ENCODE assay signal across 8 mouse cellular contexts in genomic region chr5:113226632-113227102, GRCm38 (mm10). TPM values are rescaled to one million over a fixed set of nuclear protein-coding genes. Genes with fewer than 3 reads are reported as not detected.
DNase-seq lines count a peak whose midpoint lies in the region; ATAC-seq and TF ChIP-seq lines count a peak whose summit lies in the region.

Gene Tmem211 (plus strand): TSS chr5:113226909.

- TF ChIP-seq POLR2A in liver, adult 2 months (IDR thresholded peaks at IDR 0.05; ENCODE audit: extremely low read depth, insufficient read depth, low read length) = no peak

- H3K9me3 ChIP-seq in forebrain, embryonic 10.5 days = no peaks in the 10 kb centered on the region
- no peaks in the 10 kb centered on the region for H3K9me3 ChIP-seq in heart, embryonic 14.5 days (ENCODE audit: control insufficient read depth, low read length)
- no peaks in the 10 kb centered on the region for H3K9me3 ChIP-seq in kidney, postnatal 0 days (replicated peaks; ENCODE audit: low read length)
- H3K9me3 ChIP-seq in midbrain, postnatal 0 days (ENCODE audit: low read length) = no peaks in the 10 kb centered on the region

- no peaks in the 10 kb centered on the region for H3K27me3 ChIP-seq in forebrain, embryonic 10.5 days (ENCODE audit: poor library complexity, severe bottlenecking)
- H3K27me3 ChIP-seq in heart, embryonic 14.5 days (ENCODE audit: control insufficient read depth, insufficient read depth, low read length) = peaks cover 6% of the 10 kb centered on the region; the same call in 1 of the 2 replicates
- H3K27me3 ChIP-seq in kidney, postnatal 0 days (ENCODE audit: insufficient read depth, low read length) = no peaks in the 10 kb centered on the region
- no peaks in the 10 kb centered on the region for H3K27me3 ChIP-seq in liver, adult 2 months (ENCODE audit: control insufficient read depth, insufficient read depth, low read length)
- no peaks in the 10 kb centered on the region for H3K27me3 ChIP-seq in midbrain, postnatal 0 days (ENCODE audit: insufficient read depth, low read length)

- peak within 1 kb of the TSS; percentile 51 for H3K4me2 ChIP-seq in heart, embryonic 14.5 days (ENCODE audit: low read length)
- H3K4me2 ChIP-seq in kidney, postnatal 0 days (ENCODE audit: low read length) = peak within 1 kb of the TSS; percentile 44
- H3K4me2 ChIP-seq in midbrain, postnatal 0 days (ENCODE audit: low read depth, low read length, poor library complexity, severe bottlenecking) = peak within 1 kb of the TSS; percentile 40

- H3K36me3 ChIP-seq in forebrain, embryonic 10.5 days (replicated peaks) = no peaks in the 10 kb centered on the region
- H3K36me3 ChIP-seq in heart, embryonic 14.5 days (ENCODE audit: control insufficient read depth, insufficient read depth, low read length) = no peaks in the 10 kb centered on the region
- H3K36me3 ChIP-seq in kidney, postnatal 0 days (ENCODE audit: insufficient read depth, low read length) = no peaks in the 10 kb centered on the region
- H3K36me3 ChIP-seq in liver, adult 2 months (ENCODE audit: control insufficient read depth, insufficient read depth, low read length) = no peaks in the 10 kb centered on the region
- no peaks in the 10 kb centered on the region for H3K36me3 ChIP-seq in midbrain, postnatal 0 days (ENCODE audit: insufficient read depth, low read length)

- DNase-seq in B cell, adult 2 months = peak; percentile 36 to 41
- peak; percentile 89 for DNase-seq in forebrain, embryonic 10.5 days (ENCODE audit: extremely low spot score, low spot score)
- DNase-seq in kidney, postnatal 0 days (ENCODE audit: low spot score) = peak; percentile 96
- DNase-seq in liver, adult 2 months (ENCODE audit: extremely low read depth, low read depth, low spot score) = peak; percentile 67
- peak; percentile 94 for DNase-seq in midbrain, postnatal 0 days (ENCODE audit: low spot score)
- peak; percentile 40 to 74 for DNase-seq in spleen, postnatal 4 days (ENCODE audit: low spot score in 2 of 2)

- H3K79me2 ChIP-seq in liver, adult 2 months (ENCODE audit: control insufficient read depth, insufficient read depth, low read length) = no peaks in the 10 kb centered on the region

- peak; percentile 68 for ATAC-seq in heart, embryonic 14.5 days (ENCODE audit: insufficient number of reproducible peaks, insufficient read depth, low FRiP score, low read depth)
- ATAC-seq in kidney, postnatal 0 days (replicated peaks; ENCODE audit: low FRiP score, low read depth) = peak; percentile 80
- peak; percentile 62 for ATAC-seq in midbrain, postnatal 0 days (ENCODE audit: low FRiP score)

- TF ChIP-seq CTCF in kidney, postnatal 0 days (IDR thresholded peaks at IDR 0.05; ENCODE audit: low read depth) = peak; percentile 99
- peak; percentile 98 for TF ChIP-seq CTCF in liver, adult 2 months (IDR thresholded peaks at IDR 0.05; ENCODE audit: low read depth, low read length)
- TF ChIP-seq CTCF in midbrain, postnatal 0 days (IDR thresholded peaks at IDR 0.05) = peak; percentile 93

- 1% methylated on average over 13 of the region's 13 CpGs for WGBS in forebrain, embryonic 10.5 days
- 4% methylated on average over 11 of the region's 13 CpGs for WGBS in heart, embryonic 14.5 days
- WGBS in kidney, postnatal 0 days = 1% methylated on average over 13 of the region's 13 CpGs
- under 1% methylated on average over 13 of the region's 13 CpGs for WGBS in liver, adult 2 months
- 1% methylated on average over 13 of the region's 13 CpGs for WGBS in midbrain, postnatal 0 days

- peak within 1 kb of the TSS; percentile 36 for H3K4me3 ChIP-seq in brown adipose tissue, adult 24 weeks (ENCODE audit: insufficient read depth, low read depth, low read length)
- H3K4me3 ChIP-seq in forebrain, embryonic 10.5 days = peak within 1 kb of the TSS; percentile 44
- peak within 1 kb of the TSS; percentile 6 to 27 for H3K4me3 ChIP-seq in heart, embryonic 14.5 days (ENCODE audit: control insufficient read depth in 1 of 2, insufficient read depth in 1 of 2, low read depth in 1 of 2, low read length in 2 of 2)
- no peak within 1 kb of the TSS for H3K4me3 ChIP-seq in kidney, postnatal 0 days (replicated peaks; ENCODE audit: low read depth, low read length)
- no peak within 1 kb of the TSS for H3K4me3 ChIP-seq in liver, adult 2 months (ENCODE audit: insufficient read depth, low read depth, low read length)
- peak within 1 kb of the TSS; percentile 10; the same call in 1 of the 2 replicates for H3K4me3 ChIP-seq in midbrain, postnatal 0 days (ENCODE audit: low read depth, low read length)

- H3K9ac ChIP-seq in heart, embryonic 14.5 days (ENCODE audit: low read length) = peak within 1 kb of the TSS; percentile 31; the same call in 1 of the 2 replicates
- H3K9ac ChIP-seq in kidney, postnatal 0 days (ENCODE audit: low read depth, low read length) = peak within 1 kb of the TSS; percentile 19; the same call in 1 of the 2 replicates
- no peak within 1 kb of the TSS for H3K9ac ChIP-seq in liver, adult 2 months (ENCODE audit: low read depth, low read length)
- H3K9ac ChIP-seq in midbrain, postnatal 0 days (replicated peaks; ENCODE audit: low read length, poor library complexity, severe bottlenecking) = peak within 1 kb of the TSS; percentile 15

- peak within 1 kb of the TSS; percentile 33; the same call in 1 of the 2 replicates for H3K27ac ChIP-seq in brown adipose tissue, adult 24 weeks (replicated peaks; ENCODE audit: low read depth, low read length)
- peak within 1 kb of the TSS; percentile 83 for H3K27ac ChIP-seq in forebrain, embryonic 10.5 days
- peak within 1 kb of the TSS; percentile 52 to 66; a peak in 3 of 4 replicates for H3K27ac ChIP-seq in heart, embryonic 14.5 days (replicated peaks in 1 of 2; ENCODE audit: control insufficient read depth in 1 of 2, insufficient read depth in 1 of 2, low read depth in 2 of 2, low read length in 2 of 2)
- H3K27ac ChIP-seq in kidney, postnatal 0 days = peak within 1 kb of the TSS; percentile 77
- no peak within 1 kb of the TSS for H3K27ac ChIP-seq in liver, adult 2 months (replicated peaks; ENCODE audit: insufficient read depth, low read depth, low read length)
- H3K27ac ChIP-seq in midbrain, postnatal 0 days (ENCODE audit: low read depth, low read length) = peak within 1 kb of the TSS; percentile 27

- peaks cover 14% of the 10 kb centered on the region for H3K4me1 ChIP-seq in brown adipose tissue, adult 24 weeks (ENCODE audit: control insufficient read depth, insufficient read depth, insufficient read length, low read length)
- peaks cover 33% of the 10 kb centered on the region for H3K4me1 ChIP-seq in forebrain, embryonic 10.5 days
- H3K4me1 ChIP-seq in heart, embryonic 14.5 days (ENCODE audit: control insufficient read depth in 2 of 2, insufficient read depth in 2 of 2, low read length in 2 of 2) = peaks cover 0 to 10% of the 10 kb centered on the region in 2 experiments; a peak in 1 of 4 replicates
- H3K4me1 ChIP-seq in kidney, postnatal 0 days (replicated peaks; ENCODE audit: insufficient read depth, low read length) = 0 out of 2 replicates have a peak, but pooled peaks cover 8% of the 10 kb centered on the region
- no peaks in the 10 kb centered on the region for H3K4me1 ChIP-seq in liver, adult 2 months (ENCODE audit: control insufficient read depth, insufficient read depth, low read length)
- H3K4me1 ChIP-seq in midbrain, postnatal 0 days (ENCODE audit: insufficient read depth, low read length) = no peaks in the 10 kb centered on the region; the same call in none of the 2 replicates

RNA-seq across cellular contexts. Expression of gene Tmem211, which starts in this region (rescaled TPM):
- polyA plus RNA-seq in brown adipose tissue, adult 24 weeks (2012; ENCODE audit: insufficient read depth, insufficient read length, missing spikeins) = not detected in 2 replicates
- polyA plus RNA-seq in forebrain, embryonic 10.5 days (2016; fragmentation: Nextera tagmentation; extraction: Ambion mirVana) = 0.22 and 0.67 TPM in 2 replicates
- polyA plus RNA-seq in heart, embryonic 14.5 days (2014; fragmentation: Nextera tagmentation; extraction: Ambion mirVana) = not detected in 2 replicates
- 0.12 and 0.22 TPM in 2 replicates for polyA plus RNA-seq in kidney, postnatal 0 days (2015; fragmentation: Nextera tagmentation; extraction: Ambion mirVana)
- not detected in 2 replicates for total RNA-seq in liver, adult 2 months (2014; rRNA removed)
- polyA plus RNA-seq in liver, adult 2 months (2012; rRNA removed) = not detected in 2 replicates
- total RNA-seq in midbrain, postnatal 0 days (2014; rRNA removed) = not detected in 2 replicates
- not detected in 2 replicates for polyA plus RNA-seq in midbrain, postnatal 0 days (2015; fragmentation: Nextera tagmentation; extraction: Ambion mirVana)

Comparison
In these comparisons a context has a peak if more than half of its experiments do, and no peak if none do; other contexts are left out.
1. Peak in DNase-seq, H3K4me3 ChIP-seq and H3K27ac ChIP-seq in forebrain, embryonic 10.5 days; RNA of the gene not detected or under 1 TPM.
2. Peak in ATAC-seq, H3K4me3 ChIP-seq, H3K27ac ChIP-seq, H3K9ac ChIP-seq and H3K4me2 ChIP-seq in heart, embryonic 14.5 days; RNA of the gene not detected or under 1 TPM.
3. Peak in DNase-seq, ATAC-seq, H3K27ac ChIP-seq, H3K9ac ChIP-seq and H3K4me2 ChIP-seq in kidney, postnatal 0 days; RNA of the gene not detected or under 1 TPM.
4. Peak in DNase-seq in liver, adult 2 months; RNA of the gene not detected or under 1 TPM.
5. Peak in DNase-seq, ATAC-seq, H3K4me3 ChIP-seq, H3K27ac ChIP-seq, H3K9ac ChIP-seq and H3K4me2 ChIP-seq in midbrain, postnatal 0 days; RNA of the gene not detected or under 1 TPM.
6. DNase-seq: peak in every context shown above with its lines; median percentile 96 in kidney, postnatal 0 days; 94 in midbrain, postnatal 0 days; 89 in forebrain, embryonic 10.5 days; 67 in liver, adult 2 months; 57 in spleen, postnatal 4 days; 38 in B cell, adult 2 months.